Mouse (Mus musculus): ENCODE data around the gene Epha10.

GRCm38 (mm10) chr4:124861283-124862188, 19.2 kb upstream of the Epha10 start, which contains the start of gene Maneal:
- TF ChIP-seq CTCF (IDR thresholded peaks at IDR 0.05; ENCODE audit: low read depth, low read length) (no peak), TAL1 (conservative IDR thresholded peaks at IDR 0.05; ENCODE audit: low read depth, low read length) (no peak), GATA1 (IDR thresholded peaks at IDR 0.05; ENCODE audit: borderline replicate concordance, low read length) (no peak), GATA2 (IDR thresholded peaks at IDR 0.05; ENCODE audit: borderline replicate concordance, low read depth, low read length) (no peak)

Measured in G1E (cell line).